Mouse (Mus musculus) lung, postnatal 0 days (tissue): ENCODE measurements at regions not wholly inside any gene's neighbourhood (a gene's known extent, or its start where the extent isn't known, plus 50 kb on each side); places are given as distances from the start of the nearest gene placed in this dataset.

Source experiments
- CTCF ChIP-seq: IDR thresholded peaks from 2 replicates; pipeline ENCODE4 v1.5.1; 2016; ENCODE audit warnings: antibody characterized with exemption, mild to moderate bottlenecking
- EP300 ChIP-seq: IDR thresholded peaks from 2 replicates; pipeline ENCODE4 v1.6.1; 2016; ENCODE audit warnings: antibody characterized with exemption, mild to moderate bottlenecking, control low read depth

- TF ChIP-seq CTCF (no peak), EP300 (no peak)
These were observed 155.3 kb downstream of the Olfm4 start for GRCm38 (mm10) chr14:80138991-80139791.
